Mouse (Mus musculus): Measurements from ENCODE around the gene Eef1akmt4. TPM values are rescaled to one million over a fixed set of nuclear protein-coding genes. Genes with fewer than 3 reads are reported as not detected.
A peak's percentile ranks its signal among the peaks of the same experiment; 100 is the strongest.

The Eef1akmt4 gene
- 14.9 and 18.2 TPM in 2 replicates for polyA plus RNA-seq (2015; fragmentation: Nextera tagmentation; extraction: Ambion mirVana)

DNA sequence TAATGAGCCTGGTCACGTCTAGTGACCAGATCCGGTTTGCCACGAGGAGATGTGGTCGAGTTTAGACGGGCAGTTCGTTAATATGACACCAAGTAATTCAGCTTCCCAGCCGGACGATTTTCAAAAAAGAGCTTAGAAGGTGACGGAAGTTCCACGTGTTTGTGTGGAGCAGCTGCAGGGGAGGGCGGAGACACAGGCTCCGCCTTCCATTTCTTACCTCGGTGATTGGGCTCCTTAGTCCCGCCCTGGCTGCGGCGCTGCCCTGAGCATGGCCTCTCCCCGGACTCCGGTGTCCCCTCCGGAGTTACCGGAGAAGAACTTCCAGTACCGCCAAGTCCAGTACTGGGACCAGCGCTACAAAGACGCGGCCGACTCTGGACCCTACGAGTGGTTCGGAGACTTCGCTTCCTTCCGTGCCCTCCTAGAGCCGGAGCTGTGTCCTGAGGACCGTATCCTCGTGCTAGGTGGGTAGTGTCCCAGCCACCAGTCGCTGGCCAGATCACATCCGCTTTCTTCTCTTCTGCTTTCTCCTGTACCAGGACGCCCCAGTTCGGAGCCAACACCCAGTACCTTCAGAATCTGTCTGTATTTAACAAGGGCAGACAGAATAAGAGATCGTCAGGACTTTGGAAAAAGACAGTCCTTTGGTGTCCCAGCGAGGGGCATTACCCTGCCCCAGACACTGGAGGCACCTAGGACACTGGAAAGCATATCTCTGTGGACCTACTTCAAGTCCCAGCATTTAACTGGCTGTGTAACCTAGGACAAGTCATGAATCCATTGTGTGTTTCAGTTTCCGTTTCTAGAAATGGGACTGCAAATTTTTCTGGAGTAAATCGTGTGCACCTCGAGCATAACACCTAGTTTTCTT is at the start of gene Eef1akmt4, which contains the start of the genes Gm49333 and Alg3:
TSS of gene Eef1akmt4 (plus strand) at position 237 of the 871 bp plus-strand sequence.
TSS of gene Gm49333 (plus strand) at position 254 of the 871 bp plus-strand sequence.
TSS of gene Alg3 (minus strand) at position 379 of the 871 bp plus-strand sequence.

DNA sequence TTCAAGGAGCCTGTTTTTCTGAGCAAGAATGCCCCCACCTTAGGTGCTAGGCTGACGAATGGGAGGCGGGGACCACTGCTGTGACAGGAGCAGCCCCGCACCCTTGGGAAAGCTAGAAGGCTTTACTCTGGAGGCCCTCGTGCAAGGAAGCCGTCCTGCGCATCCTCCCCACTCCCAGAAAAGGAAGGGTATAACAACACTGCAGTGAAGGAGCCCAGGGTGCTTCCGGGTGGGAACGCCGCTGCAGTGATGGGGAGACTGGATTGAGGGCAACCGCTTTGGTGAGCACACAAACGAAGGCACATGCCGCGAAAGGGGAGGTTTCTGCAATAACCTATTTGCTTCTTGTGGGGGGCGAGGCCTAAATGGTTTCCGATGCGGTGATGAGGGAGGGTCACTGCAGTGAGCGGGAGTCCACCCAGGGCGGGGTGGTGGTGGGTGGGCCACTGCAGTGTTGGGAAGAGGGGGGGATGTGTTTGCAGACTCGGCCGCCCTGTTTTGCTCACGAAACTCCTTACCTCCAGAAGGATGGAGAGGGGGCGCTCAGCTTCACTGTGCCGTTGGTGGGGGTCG is 21.9 kb upstream of the Eef1akmt4 start, which contains the start of gene Vwa5b2:
TSS of gene Vwa5b2 (plus strand) at position 106 of the 573 bp plus-strand sequence.

GRCm38 (mm10) chr16:20621191-20621990 is 10.0 kb downstream of the Eef1akmt4 start, which contains the start of gene Camk2n2:
TSS of gene Camk2n2 (minus strand) at chr16:20621287.

GRCm38 (mm10) chr16:20629731-20630634 is 18.6 kb downstream of the Eef1akmt4 start, which contains the start of gene Ece2:
TSS of gene Ece2 (plus strand) at chr16:20629828.

GRCm38 (mm10) chr16:20651076-20651946 is 39.9 kb downstream of the Eef1akmt4 start, which contains the start of gene Psmd2:
TSS of gene Psmd2 (plus strand) at chr16:20651652.

DNA sequence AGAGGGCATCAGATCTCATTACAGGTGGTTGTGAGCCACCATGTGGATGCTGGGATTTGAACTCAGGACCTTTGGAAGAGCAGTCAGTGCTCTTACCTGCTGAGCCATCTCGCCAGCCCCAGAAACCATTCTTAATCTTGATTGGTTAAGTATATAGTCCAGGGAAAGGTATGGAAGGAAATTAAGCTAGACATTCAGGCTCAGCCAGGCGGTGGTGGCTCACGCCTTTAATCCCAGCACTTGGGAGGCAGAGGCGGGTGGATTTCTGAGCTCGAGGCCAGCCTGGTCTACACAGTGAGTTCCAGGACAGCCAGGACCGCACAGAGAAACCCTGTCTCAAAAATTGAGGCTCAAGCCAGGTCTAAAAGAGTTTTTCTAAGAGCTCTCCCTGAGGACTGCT is 56.6 kb downstream of the Eef1akmt4 start, which contains the start of gene Eif4g1:
TSS of gene Eif4g1 (plus strand) at position 301 of the 400 bp plus-strand sequence.

MicroRNAs encoded within 50 kb of the gene (microRNA counts, 519-probe panel; counts per million panel counts)
- 2,837 counts per million, percentile 41 among the panel's probes with 10 or more counts for microRNA mmu-miR-1224

Small RNA genes within 50 kb of the gene (microRNA-seq; reads per million reads assigned to microRNA genes)
- gene Mir1224: 5.9 reads per million, percentile 13 among the genes with 10 or more reads in this experiment

Other genes with a start within 250 kb of the Eef1akmt4 start
- 33.9 and 37.5 TPM in 2 replicates for gene Abcc5, start 185.2 kb upstream of the Eef1akmt4 start, polyA plus RNA-seq (2015; fragmentation: Nextera tagmentation; extraction: Ambion mirVana)
- gene Eif2b5, start 112.8 kb upstream of the Eef1akmt4 start, polyA plus RNA-seq (2015; fragmentation: Nextera tagmentation; extraction: Ambion mirVana): 45.5 and 53.1 TPM in 2 replicates
- 16.3 and 18.4 TPM in 2 replicates for gene Dvl3, start 94.6 kb upstream of the Eef1akmt4 start, polyA plus RNA-seq (2015; fragmentation: Nextera tagmentation; extraction: Ambion mirVana)
- gene Ap2m1, start 76.1 kb upstream of the Eef1akmt4 start, polyA plus RNA-seq (2015; fragmentation: Nextera tagmentation; extraction: Ambion mirVana): 388 and 392 TPM in 2 replicates
- gene Abcf3, start 63.0 kb upstream of the Eef1akmt4 start, polyA plus RNA-seq (2015; fragmentation: Nextera tagmentation; extraction: Ambion mirVana): 27.3 and 32.1 TPM in 2 replicates
- gene Vwa5b2, start 22.1 kb upstream of the Eef1akmt4 start, polyA plus RNA-seq (2015; fragmentation: Nextera tagmentation; extraction: Ambion mirVana): 1.4 and 2.5 TPM in 2 replicates
- gene Gm49333, start within 50 bp of the Eef1akmt4 start, polyA plus RNA-seq (2015; fragmentation: Nextera tagmentation; extraction: Ambion mirVana): not detected in 2 replicates
- 27.5 and 30.5 TPM in 2 replicates for gene Alg3, start 142 bp downstream of the Eef1akmt4 start, polyA plus RNA-seq (2015; fragmentation: Nextera tagmentation; extraction: Ambion mirVana)
- 0.48 and 0.58 TPM in 2 replicates for gene Camk2n2, start 9.7 kb downstream of the Eef1akmt4 start, polyA plus RNA-seq (2015; fragmentation: Nextera tagmentation; extraction: Ambion mirVana)
- gene Ece2, start 18.2 kb downstream of the Eef1akmt4 start, polyA plus RNA-seq (2015; fragmentation: Nextera tagmentation; extraction: Ambion mirVana): 0.42 and 0.94 TPM in 2 replicates
- gene Psmd2, start 40.1 kb downstream of the Eef1akmt4 start, polyA plus RNA-seq (2015; fragmentation: Nextera tagmentation; extraction: Ambion mirVana): 175 and 183 TPM in 2 replicates
- gene Eif4g1, start 56.7 kb downstream of the Eef1akmt4 start, polyA plus RNA-seq (2015; fragmentation: Nextera tagmentation; extraction: Ambion mirVana): 106 and 116 TPM in 2 replicates
- 10.9 TPM in 2 replicates for gene Fam131a, start 81.6 kb downstream of the Eef1akmt4 start, polyA plus RNA-seq (2015; fragmentation: Nextera tagmentation; extraction: Ambion mirVana)
- gene Polr2h, start 106.1 kb downstream of the Eef1akmt4 start, polyA plus RNA-seq (2015; fragmentation: Nextera tagmentation; extraction: Ambion mirVana): 52.9 and 58.7 TPM in 2 replicates
- 1.6 TPM in 2 replicates for gene Clcn2, start 106.2 kb downstream of the Eef1akmt4 start, polyA plus RNA-seq (2015; fragmentation: Nextera tagmentation; extraction: Ambion mirVana)
- 9.1 and 11.0 TPM in 2 replicates for gene Chrd, start 121.5 kb downstream of the Eef1akmt4 start, polyA plus RNA-seq (2015; fragmentation: Nextera tagmentation; extraction: Ambion mirVana)
- 0.46 and 1.3 TPM in 2 replicates for gene Thpo, start 122.9 kb downstream of the Eef1akmt4 start, polyA plus RNA-seq (2015; fragmentation: Nextera tagmentation; extraction: Ambion mirVana)

All from urinary bladder, postnatal 0 days (tissue).